Mouse (Mus musculus) ES-E14 (cell line): Measurements from ENCODE around the gene Clip1.
"Not testable (repeated sequence)": the region's sequence is repeated elsewhere in the genome, so short reads cannot be mapped to it uniquely, and the experiment has no call there.

Experiments
- CHD2 ChIP-seq: IDR thresholded peaks from 2 replicates; pipeline ENCODE4 v1.6.1; 2014; ENCODE audit warnings: mild to moderate bottlenecking, low read depth, low read length, inconsistent platforms
- HCFC1 ChIP-seq: IDR thresholded peaks from 2 replicates; pipeline ENCODE4 v1.6.1; 2012; ENCODE audit warnings: low read length, inconsistent platforms, borderline replicate concordance; ENCODE audit not compliant: insufficient read depth
- ZC3H11A ChIP-seq: IDR thresholded peaks from 2 replicates; pipeline ENCODE4 v1.6.1; 2012; ENCODE audit warnings: low read depth, mild to moderate bottlenecking, inconsistent platforms, low read length, borderline replicate concordance

GRCm38 (mm10) chr5:123723816-123724215, 39.4 kb upstream of the Clip1 start:
- not testable (repeated sequence) for TF ChIP-seq ZC3H11A, CHD2, HCFC1
